Mouse (Mus musculus): ENCODE measurements around the gene Rbsn.

Rbsn gene

GRCm38 (mm10) chr6:92214773-92215449 is at the start of gene Rbsn:
Gene Rbsn (minus strand): TSS chr6:92214925.
- DNase-seq (ENCODE audit: low spot score): peak; percentile 96

GRCm38 (mm10) chr6:92261162-92261843 is 46.6 kb upstream of the Rbsn start:
- no peak for DNase-seq (ENCODE audit: low spot score)

- DNase-seq (ENCODE audit: low spot score): no peak
Measured at GRCm38 (mm10) chr6:92255346-92255745, 40.6 kb upstream of the Rbsn start.

- no peak for DNase-seq (ENCODE audit: low spot score)
Measured at GRCm38 (mm10) chr6:92253253-92253870, 38.6 kb upstream of the Rbsn start.

- no peak for DNase-seq (ENCODE audit: low spot score)
Measured at GRCm38 (mm10) chr6:92247215-92247919, 32.6 kb upstream of the Rbsn start.

GRCm38 (mm10) chr6:92246335-92246734 is 31.6 kb upstream of the Rbsn start:
- no peak for DNase-seq (ENCODE audit: low spot score)

- DNase-seq (ENCODE audit: low spot score): no peak
Measured at GRCm38 (mm10) chr6:92244591-92244990, 29.9 kb upstream of the Rbsn start, which contains the start of gene Trh. Gene Trh (minus strand): TSS chr6:92244650.

- DNase-seq (ENCODE audit: low spot score): no peak
Measured at GRCm38 (mm10) chr6:92241178-92241906, 26.6 kb upstream of the Rbsn start.

GRCm38 (mm10) chr6:92235036-92235435 is 20.3 kb upstream of the Rbsn start:
- DNase-seq (ENCODE audit: low spot score): peak; percentile 66

GRCm38 (mm10) chr6:92231762-92232161 is 17.0 kb upstream of the Rbsn start:
- no peak for DNase-seq (ENCODE audit: low spot score)

- DNase-seq (ENCODE audit: low spot score): no peak
Measured at GRCm38 (mm10) chr6:92231356-92231755, 16.6 kb upstream of the Rbsn start.

- DNase-seq (ENCODE audit: low spot score): no peak
Measured at GRCm38 (mm10) chr6:92229586-92229985, 14.9 kb upstream of the Rbsn start.

- no peak for DNase-seq (ENCODE audit: low spot score)
Measured at GRCm38 (mm10) chr6:92229103-92229502, 14.4 kb upstream of the Rbsn start.

GRCm38 (mm10) chr6:92224981-92225380 is 10.3 kb upstream of the Rbsn start:
- DNase-seq (ENCODE audit: low spot score): no peak

- no peak for DNase-seq (ENCODE audit: low spot score)
Measured at GRCm38 (mm10) chr6:92222021-92222420, 7.3 kb upstream of the Rbsn start.

GRCm38 (mm10) chr6:92221604-92222003 is 6.9 kb upstream of the Rbsn start:
- DNase-seq (ENCODE audit: low spot score): no peak

- DNase-seq (ENCODE audit: low spot score): peak; percentile 60
Measured at GRCm38 (mm10) chr6:92219445-92219844, 4.7 kb upstream of the Rbsn start.

GRCm38 (mm10) chr6:92214055-92214772 is 511 bp downstream of the Rbsn start:
- peak; percentile 66 for DNase-seq (ENCODE audit: low spot score)

GRCm38 (mm10) chr6:92199414-92199813 is 15.3 kb downstream of the Rbsn start:
- peak; percentile 30 for DNase-seq (ENCODE audit: low spot score)

- peak; percentile 28 for DNase-seq (ENCODE audit: low spot score)
Measured at GRCm38 (mm10) chr6:92184178-92184577, 30.5 kb downstream of the Rbsn start.

GRCm38 (mm10) chr6:92183621-92184131 is 31.0 kb downstream of the Rbsn start, which contains the start of gene Mrps25:
Gene Mrps25 (minus strand): TSS chr6:92184033.
- DNase-seq (ENCODE audit: low spot score): peak; percentile 81

Data from MN1 (cell line).